Mouse (Mus musculus) WW6 (cell line): ENCODE data around the gene Ralgapb.

Experiments used
- DNase-seq: peaks from one replicate; pipeline ENCODE4 v3.0.0-alpha.2; 2013; ENCODE audit warnings: low read depth, low spot score

Ralgapb gene

DNA sequence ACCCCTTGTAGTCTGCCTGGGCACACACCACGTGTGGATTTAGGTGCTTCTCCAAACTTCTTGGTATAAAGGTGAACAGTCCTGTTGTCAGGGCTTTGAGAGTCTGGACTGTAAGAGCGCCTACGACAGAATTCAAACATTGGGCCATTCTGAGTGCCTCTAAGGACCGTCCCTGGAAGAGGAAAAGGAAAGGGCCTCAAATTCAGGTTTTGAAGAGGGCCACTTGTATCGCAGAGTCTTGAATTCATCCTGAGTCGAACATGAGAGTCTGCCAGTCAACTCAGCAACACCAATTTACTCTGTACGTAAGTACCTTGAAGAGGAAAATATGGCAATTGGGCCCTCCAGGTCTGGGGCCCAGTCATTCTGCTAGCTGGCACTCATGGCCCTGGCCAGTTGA is 6.7 kb upstream of the Ralgapb start:
- DNase-seq: no peak

DNA sequence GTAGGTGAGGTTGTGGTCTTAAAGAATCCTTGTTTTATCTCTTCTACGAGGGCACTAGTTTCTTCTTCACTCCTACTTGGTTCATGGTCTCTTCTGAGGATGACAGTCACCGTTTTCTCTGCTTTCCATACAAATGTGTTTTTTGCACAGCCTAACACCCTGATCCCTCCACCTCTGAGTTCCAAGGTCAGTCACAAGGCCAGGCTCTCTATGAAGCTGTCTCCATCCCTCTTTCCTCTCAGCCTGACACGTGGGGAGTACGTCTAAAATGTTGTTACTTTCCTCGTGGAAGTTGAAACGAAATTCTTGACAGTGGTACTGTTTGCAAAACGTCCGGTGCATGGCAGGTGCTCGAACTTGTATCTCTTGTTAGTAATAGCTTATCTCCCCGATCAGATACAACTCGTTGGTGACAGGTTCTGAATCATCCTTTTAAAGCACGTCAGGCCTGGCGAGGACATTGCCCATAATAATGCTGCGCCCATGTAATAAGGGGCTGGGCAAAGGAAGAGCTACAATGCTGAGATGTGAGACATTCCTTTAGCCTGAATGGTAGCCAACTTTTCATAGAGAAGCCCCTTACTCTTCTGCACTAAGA is 552 bp upstream of the Ralgapb start:
- DNase-seq: no peak

DNA sequence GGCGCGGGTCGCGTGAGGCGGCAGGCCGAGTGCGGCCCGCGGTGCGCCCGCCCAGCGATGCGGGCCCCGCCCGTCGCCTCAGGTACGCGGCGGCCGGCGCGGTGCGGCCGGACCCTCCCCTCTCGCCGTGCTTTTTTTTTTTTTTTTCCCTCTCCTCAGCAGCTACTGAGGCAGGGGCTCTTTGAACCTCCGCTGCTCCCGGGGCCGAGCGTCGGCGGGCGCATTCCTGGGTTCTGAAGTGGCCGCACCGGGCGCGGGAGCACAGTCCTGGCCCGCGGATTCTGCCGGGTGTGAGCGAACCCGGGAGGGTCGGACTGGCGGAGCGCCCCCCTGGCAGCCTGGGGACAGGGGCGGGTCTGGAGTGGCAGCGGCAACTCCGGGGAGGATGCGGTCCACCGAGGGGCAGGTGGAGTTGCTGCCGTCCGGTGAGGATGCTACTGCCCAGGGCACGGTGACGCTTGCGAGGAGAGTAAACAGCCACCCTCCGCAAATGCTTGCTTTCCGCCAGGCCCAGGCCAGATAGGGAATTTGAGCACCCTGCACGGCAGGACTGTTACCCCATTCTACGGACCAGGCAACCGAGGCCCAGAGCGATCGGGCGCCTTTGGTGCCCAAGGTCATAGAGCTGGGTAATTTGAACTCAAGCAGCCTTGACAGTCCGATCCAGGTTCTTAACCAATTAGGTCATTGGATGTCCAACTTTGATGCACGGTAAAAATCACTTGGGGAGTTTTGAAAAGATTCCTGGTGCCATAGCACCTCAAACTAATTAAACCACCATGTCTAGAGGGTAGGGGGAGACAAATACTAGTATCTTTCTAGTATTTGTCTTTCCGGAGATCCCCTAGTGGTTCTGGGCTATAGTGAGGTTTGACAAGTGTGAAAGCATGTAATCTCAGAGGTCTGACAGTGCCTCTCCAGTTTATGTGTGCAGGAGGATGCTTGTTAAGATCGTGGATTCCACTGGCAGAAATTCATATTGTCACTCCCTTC is 670 bp downstream of the Ralgapb start:
- DNase-seq: no peak

DNA sequence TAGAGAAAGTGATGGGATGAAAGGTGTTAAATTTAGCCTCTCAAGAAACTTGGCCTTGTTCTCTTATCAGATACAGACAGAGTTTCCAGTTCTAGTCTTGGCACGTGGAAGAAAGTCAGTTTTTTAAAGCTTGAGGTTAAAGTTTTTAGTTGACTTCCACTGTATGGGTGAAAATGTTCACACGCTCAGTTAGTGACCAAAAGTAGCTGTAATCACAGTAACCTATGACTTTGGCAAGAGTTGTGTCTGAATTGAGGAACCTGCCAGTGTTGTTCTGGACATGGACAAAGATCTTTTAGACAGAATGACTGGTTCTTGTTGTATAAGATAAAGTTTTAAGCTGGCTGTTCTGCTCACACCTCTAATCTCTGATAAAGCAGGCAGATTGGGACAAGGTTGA is 3.6 kb downstream of the Ralgapb start:
- DNase-seq: no peak

DNA sequence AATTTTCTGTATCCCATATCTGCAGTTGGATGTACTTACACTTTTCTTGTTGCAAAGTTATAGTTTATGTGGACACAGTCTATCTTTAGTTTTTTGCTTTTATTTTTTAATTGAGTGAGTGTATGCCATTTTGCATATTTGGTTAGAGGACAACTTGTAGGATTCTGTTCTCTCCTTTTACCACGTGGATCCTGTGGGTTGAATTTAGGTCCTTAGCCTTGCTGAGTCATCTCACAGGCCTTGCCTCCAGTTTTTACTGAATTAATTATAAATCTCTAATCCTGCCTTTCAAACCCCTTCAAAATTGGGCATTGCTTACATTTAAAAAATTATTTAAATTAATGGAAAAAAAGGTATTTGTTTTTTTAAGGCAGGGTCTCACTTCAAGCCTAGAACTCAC is 6.2 kb downstream of the Ralgapb start:
- DNase-seq: no peak

DNA sequence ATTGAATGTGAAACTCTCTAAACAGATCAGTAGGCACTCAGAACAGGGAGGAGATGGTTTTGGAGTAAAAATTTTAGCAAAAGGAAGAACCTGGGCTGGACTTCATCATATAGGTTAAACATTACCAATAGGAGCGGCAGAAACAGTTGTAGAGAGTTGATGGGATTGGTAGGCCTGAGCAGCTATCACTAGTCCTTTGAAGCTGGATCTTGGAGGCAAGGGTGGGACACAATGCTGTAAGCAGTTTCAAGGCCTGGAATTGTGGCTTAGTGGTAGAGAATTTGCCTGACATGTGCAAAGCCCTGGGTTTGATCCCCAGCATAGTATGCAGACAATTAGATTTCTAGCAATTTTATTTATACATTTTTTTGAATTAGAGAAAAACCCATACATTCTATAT is 9.0 kb downstream of the Ralgapb start:
- no peak for DNase-seq

DNA sequence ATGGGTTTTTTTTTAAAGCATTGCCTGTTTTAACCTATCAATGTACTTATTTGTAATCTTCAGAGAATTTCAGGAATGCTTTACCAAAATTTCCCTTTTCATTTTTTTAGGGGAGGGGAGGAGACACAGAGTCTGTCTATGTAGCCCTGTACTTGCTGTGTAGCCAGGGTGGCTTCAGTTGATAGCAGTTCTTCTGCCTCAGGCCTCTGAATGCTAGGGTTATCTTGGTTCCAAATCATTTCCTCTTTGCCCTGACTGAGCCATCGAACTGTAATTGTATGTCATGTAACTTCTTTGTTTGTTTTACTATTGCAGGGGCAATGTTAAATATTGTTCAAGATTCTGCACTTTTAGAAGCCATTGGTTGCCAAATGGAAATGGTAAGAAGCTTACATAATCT is 36.2 kb downstream of the Ralgapb start:
- DNase-seq: no peak

DNA sequence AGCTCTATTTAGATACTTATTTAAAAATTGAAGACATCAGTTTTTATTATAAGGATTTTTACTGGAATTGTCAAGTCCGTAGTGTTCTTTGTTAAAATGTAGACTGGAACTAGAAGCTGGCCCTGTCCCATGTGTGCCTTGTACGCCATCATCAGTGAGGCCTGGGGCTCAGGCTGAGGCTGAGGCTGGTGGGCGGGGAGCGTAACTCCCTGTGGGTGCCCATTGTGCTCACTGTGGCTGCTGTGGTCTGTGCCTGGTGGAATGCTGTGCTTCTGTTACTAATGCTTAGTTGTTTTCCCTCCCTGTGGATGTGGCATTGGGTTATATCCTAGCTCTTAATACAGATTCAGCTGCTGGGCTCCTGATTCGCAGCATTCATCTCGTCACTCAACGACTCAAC is 40.2 kb downstream of the Ralgapb start:
- DNase-seq: no peak

DNA sequence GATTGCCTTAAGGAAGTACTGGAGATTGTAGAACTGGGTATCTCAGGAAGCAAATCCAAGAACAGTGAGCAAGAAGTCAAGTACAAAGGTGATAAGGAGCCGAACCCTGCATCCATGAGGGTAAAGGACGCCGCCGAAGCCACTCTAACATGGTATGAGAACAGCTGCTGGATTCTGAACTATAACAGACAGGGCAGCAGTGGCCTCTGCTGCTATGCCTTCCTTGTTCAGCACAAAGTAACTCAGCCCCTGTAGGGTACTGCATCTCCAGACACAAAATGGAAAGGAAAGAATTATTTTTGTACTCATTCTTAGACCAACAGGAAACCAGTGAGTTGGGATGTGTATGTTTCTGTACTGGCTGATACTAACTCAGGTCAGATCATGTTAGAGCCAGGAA is 46.8 kb downstream of the Ralgapb start:
- no peak for DNase-seq

DNA sequence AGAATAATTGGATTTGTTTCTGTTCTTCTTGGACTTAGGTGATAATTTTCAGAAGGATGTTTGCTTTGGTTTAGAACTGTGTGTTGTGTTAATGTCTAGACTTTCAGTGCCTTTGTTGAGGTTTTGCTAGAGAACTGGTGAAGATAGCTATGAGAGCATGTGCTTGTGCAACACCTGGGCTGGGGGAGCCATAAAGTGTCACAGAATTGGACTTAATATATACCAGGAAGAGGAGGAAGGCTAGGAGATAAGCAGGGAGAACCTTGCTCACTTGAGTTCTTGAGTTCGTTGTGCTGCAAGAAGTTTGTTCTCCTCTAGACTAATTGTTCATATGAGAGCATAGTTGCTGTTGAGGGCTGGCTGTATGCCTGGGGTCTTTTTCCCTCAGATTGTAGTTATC is 48.0 kb downstream of the Ralgapb start:
- no peak for DNase-seq

DNA sequence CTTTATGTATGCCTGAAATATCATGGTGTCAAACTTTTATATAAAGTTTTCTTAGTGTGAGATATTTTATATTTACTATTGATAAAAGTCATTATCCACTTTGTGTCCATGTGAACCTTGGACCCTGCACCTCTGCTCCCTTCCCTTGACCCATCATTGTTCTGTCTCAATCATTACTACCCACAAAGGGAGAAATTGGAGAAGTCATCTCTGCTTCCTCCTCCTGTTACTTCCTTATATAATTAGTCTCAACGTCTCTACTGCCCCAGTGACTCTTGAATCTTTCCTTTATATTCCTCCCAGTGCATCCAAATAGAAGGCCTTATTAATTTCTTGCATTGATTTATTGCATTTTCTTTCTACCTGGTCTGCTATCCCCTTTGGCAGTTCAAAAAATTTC is 52.8 kb downstream of the Ralgapb start:
- no peak for DNase-seq

DNA sequence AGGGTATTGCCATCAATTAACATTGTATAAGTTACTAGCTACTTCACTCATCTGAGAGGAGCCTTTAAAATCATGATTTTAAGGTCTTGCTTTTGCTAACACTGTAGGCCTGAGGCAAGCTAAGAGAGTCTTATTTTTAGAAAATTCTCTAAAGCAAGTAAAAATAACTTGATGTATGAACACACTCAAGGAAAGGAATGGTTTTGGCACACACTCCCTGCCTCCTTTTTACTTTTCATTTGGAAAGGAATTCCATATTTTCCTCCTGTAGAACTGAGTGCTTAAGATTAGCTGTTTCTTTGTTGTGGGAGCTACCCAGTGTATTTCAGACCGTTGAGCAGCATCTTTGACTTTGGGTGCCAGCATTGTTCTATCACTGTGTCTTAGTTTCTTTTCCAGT is 64.5 kb downstream of the Ralgapb start:
- no peak for DNase-seq

DNA sequence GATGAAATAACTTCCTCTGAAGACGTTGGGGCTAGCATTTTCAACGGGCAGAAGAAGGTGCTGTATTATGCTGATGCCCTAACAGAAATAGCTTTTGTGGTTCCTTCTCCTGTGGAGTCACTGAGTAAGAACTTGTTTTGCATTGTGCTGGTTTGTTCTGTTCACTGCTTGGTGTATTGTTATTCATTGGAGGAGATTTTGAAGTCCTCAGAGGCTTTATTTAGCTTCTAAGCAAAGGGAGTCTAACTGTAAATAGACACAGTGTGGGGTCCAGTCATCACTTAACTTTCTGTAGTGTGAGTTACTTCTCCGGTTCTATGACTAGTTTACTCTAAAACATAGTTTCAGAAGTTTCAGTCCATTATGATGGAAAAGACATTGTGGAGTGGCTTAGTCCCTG is 68.0 kb downstream of the Ralgapb start:
- DNase-seq: no peak

DNA sequence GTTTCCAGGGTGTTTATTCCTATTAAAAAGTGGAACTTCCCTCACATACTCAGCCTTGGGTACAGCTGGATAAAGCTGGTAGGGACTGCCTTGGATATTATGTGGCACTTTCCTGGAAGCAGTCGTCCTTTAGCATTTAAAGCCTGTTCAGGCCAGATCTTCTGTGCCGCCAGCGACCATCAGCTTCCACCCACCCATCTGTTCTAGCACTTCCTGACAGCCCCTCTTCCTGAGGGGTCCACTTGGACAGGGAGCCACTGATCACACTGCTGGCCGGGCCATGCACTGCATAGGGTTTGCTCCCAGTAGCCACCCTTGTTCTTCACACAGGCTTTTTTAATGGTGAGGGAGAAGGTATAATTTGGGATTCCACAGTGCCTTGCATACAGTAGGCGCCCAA is 88.8 kb downstream of the Ralgapb start:
- no peak for DNase-seq

DNA sequence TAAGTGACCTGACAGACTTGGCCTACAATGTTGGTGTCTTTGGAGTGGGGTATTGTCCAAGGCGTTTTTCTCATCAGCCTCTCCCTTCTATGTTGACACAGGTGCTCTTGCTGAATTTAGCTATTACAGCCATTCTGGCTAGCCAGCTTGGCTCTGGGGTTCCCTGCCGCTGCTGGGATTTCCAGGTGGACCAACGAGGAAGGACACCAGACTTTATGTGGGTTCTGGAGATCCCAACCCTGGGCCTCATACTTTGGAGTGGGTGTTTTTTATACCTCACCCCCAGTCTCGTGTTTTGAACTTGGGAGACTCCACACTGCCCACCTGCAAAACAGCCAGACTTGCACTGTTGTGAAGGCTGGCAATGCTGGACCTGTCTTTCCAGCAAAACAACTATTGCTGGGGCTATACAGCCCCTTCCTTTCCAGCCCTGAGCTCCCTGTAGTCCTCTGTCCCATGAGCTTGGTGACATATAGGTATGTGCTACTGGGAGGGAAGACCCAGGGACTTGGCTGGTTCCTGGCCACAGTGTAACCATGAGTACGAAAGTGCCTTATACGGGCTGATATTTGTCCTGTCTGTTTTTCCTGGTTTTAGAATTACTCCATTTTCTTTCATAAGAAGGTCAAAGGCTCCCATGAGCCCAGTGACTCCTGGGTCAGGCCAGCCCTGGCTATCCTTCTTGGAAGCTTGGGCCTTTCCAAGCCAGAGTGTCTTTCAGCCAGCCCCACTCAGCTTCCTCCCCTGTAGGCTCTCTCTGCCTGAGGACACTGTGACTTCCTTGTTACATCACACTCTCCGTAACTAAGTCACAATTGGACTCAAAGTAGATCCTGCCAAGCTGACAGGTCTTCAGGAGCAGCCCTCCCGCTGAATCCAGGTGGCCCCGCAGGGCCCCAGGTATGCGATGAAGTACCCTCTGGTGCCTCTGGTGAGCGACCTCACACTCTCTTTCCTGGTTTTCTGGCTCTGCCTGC is 92.5 kb downstream of the Ralgapb start, which contains the start of gene Adig:
Adig (plus strand) TSS at position 777 of the 977 bp plus-strand sequence.
- DNase-seq: no peak

DNA sequence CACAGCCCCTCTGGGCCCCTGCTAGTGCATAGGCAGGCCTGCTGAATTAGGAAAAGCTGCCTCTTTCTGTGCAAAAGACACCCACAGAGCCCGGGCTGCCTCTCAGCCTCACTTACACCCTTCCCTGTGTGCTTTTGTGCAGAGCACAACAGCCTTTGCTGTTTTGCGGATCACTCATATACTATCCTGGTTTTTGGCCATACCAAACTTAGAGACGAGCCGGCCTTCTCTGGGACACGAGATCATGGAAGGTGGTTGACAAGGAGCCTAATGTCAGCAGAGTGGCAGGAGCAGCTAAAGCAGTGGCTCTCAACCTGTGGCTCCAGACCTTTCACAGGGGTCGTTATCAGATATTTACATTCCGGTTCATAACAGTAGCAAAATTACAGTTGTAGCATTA is 93.6 kb downstream of the Ralgapb start:
- DNase-seq: no peak

DNA sequence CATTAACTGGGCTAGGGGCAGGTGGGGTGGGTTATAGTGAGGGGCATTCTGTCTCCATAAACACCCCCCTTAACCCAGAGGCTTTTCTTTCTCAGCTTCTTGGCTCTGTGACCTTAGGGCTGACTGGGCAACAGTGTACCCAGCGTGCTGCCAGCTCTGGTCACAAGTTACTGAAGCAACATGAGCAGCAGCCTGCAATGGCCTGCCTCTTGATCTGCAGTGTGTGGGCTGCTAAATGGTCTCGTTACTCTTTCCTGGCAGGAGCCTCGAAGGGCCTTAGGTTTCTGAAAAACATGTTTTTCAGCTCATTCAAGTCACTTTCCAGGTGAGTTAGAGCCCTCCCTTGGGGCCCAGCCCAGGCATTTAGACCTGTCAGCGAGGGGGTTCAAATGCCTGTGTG is 94.0 kb downstream of the Ralgapb start:
- no peak for DNase-seq

DNA sequence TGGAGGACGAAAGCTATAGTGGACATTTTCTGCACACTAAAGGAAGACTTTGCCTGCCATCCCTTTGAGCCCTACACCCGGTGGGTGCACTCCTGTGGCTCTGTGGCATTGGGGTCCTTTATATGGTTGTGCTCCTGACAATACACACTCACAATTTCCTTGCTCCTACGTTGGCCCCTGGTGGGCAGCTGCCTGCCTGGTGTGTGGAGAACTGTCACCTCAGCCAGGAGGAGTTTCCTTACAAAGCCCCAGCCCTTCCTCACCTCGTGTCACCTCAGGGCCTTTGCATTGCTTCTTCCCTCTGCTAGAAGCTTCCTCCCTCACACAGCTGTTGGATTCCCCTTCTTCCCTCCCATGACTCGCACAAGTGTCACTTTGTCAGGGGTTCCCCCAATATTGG is 96.8 kb downstream of the Ralgapb start:
- DNase-seq: no peak

DNA sequence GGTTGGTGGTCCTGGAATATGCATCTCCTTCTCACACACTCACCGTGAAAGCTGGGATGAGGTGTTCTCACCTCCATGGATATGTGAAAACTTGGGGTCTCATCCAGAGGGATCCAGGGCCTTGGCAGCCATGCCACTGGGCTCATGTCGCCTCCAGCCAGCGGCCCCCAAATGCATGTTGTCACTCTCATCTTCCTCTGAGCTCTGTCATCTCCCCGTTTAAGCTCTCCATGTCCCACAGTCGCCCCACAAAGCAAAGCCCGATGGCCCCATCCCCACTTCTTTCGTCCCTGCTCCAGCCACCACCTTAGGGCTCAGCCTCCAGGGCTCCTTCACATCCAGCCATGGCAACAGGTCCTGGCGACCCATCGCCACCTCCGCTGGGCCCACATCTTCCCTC is 97.4 kb downstream of the Ralgapb start:
- DNase-seq: no peak

DNA sequence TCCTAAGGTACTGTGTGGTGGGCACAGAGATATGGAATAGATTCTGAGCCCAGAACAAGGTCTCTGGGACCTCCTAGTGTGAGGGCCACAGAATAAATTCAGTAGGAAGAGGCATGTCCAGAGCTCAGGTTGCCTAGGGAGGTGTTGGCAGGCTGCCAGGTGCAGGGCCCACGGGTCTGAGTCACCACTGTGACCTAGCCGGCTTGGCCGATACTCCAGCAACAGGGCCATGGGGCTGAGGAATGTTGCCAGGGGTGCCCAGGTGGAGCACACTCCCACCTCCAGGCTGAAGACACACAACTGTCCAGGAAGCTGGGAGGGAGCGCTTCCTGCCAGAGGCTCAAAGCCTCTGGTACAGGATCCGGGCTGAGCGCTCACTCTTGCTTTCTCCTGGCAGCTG is 101.0 kb downstream of the Ralgapb start:
- DNase-seq: no peak

DNA sequence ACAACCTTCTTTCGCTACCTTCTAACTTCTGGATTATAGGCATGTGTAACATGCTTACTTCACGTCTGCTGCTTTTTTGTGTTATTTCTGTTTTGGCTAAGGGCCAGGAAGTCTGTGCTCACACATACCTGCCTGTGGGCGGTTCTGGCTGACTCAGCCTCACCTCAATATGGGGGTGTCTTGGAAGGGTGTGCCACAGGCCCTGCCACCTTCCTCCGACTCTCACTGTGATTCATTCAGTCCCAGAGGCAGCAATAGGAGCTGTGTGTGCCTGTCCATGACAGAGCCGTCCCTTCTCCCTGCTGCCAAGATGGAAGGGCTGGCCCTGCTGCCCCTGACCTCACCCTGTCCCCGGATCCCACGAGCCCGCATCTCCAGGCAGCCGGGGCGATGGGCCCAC is 102.9 kb downstream of the Ralgapb start, which contains the start of gene Arhgap40:
Arhgap40 (plus strand) TSS at position 269 of the 400 bp plus-strand sequence.
- DNase-seq: no peak

DNA sequence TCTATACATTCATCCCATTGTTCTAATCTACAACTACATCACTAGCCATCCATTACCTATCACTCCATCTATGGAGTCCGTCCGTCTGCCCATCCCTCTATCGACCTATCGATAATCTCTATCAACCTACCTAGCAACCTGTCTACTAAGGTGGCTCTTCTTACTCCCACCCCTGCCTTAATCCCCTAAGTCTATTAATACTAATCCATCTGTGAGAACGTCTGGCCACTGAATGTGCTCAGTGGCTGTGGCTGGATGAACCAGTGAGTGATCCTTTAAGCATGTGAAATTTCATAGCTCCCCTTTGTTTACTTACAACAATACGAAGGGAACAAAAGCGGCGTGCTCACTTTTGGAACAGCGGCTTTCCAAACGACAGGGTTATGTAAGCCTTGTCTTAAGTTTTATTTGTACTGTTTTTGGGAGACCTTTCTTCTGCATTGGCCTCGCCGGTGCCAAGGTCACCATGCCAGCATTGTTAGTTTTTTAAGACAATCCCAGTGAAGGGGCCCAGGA is 104.2 kb downstream of the Ralgapb start:
- no peak for DNase-seq
